Mouse (Mus musculus) CH12F3 (cell line): ENCODE data around the gene Galnt9.

Experiments used
- in situ Hi-C: fragments of 300-500 bp; cut with MboI; formaldehyde crosslinking; loops from 2 replicates; pipeline ENCODE4 v1.14.3; 2020; ENCODE audit warnings: low sequenced_read_pairs

The Galnt9 gene

GRCm38 (mm10) chr5:110627351-110627750 is 83.2 kb downstream of the Galnt9 start:
- in situ Hi-C loops: loop anchor here (25.0 kb wide), 1 partner anchor 265 kb away; no protein-coding TSS in a partner anchor

DNA sequence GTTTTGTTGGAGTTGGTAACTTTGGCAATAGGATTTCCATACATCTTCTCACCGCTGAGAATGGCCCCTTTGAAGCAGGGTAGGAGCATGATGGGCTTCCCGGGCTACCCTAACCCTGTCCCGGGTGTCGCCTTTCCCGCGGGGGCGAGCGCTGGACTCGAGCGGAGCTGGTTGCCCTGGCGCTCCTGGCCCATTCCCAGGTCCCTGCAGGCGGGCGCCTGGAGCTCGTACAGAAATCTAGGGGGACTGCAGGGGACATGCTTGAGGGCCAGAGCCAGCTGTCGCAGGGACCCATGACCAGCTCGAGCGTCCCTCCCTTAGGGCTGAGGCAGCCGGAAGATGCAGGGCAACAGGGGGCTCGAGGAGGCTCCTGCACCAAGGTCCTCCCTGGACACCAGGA is 84.0 kb downstream of the Galnt9 start:
- in situ Hi-C loops: loop anchor here (25.0 kb wide), 1 partner anchor 266 kb away; no protein-coding TSS in a partner anchor

DNA sequence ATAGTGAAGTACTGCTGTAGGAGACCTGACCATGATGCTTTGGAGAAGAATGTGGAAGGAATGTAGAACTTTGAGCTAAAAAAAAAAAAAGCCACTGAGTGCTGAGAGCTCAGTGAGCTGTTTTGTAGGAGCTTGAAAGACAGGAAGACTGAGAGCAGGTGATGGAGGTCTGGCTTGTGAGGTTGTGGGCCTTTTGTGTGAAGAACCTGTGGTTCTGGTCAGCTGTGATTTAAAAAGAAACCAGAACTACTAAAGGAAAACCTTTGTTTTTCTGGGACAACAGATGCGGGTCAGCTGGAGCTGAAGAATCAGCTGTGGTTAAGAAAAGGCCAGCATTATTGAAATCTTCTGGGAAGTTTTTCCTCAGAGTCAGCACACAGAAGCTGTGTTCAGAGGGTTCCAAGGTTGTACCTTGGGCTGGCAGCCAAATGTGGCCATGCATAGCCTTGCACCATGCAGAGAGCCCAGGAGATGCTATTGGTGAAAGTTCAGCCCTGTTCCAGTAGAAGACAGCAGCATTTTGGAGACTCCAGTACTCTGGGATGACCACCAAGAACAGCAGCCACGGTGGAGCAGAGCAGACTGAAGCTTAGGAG is 85.5 kb downstream of the Galnt9 start:
- in situ Hi-C loops: loop anchor here (5.0 to 25.0 kb wide), 2 partner anchors 127 to 267 kb away; no protein-coding TSS in a partner anchor

DNA sequence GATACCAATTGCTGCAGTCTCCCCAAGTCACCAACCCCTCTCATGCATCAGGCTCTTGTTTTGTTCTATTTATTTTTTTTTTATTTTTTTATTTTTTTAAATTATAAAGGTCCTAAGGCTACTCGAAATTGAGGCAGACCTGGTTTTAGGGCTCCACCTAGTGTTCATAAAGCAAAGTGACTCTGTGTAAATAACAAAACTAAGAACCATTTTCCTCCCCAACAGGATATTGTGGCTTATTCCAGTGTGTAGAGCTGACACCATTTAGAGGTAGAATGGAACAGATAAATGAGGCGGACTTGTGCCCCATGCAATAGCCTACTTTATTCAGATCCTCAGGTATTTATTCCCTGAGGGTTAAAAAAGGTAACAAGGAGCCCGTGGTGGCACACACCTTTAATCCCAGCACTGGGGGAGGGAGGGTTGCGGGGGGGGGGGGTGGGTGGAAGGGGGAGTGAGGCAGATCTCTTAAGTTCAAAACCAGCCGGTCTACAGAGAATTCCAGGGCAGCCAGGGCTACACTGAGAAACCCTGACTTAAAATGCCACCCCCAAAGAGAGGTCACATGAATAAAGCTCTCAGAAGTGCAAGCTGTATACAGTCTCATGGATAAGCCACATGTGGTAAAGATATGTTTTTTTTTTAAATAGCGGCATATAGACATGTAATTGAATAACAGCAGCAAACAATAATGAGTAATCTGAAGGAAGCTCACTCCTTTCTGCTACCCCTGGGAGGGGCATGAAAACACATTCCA is 92.0 kb downstream of the Galnt9 start:
- in situ Hi-C loops: loop anchor here (25.0 kb wide), 1 partner anchor 274 kb away; no protein-coding TSS in a partner anchor

- in situ Hi-C loops: loop anchor here (25.0 kb wide), 1 partner anchor 276 kb away; no protein-coding TSS in a partner anchor
Observed at GRCm38 (mm10) chr5:110638306-110639074, 94.3 kb downstream of the Galnt9 start.

GRCm38 (mm10) chr5:110639459-110639858 is 95.3 kb downstream of the Galnt9 start:
- in situ Hi-C loops: loop anchor here (25.0 kb wide), 1 partner anchor 277 kb away; no protein-coding TSS in a partner anchor

- in situ Hi-C loops: loop anchor here (25.0 kb wide), 1 partner anchor 284 kb away; no protein-coding TSS in a partner anchor
Observed at GRCm38 (mm10) chr5:110646377-110646776, 102.2 kb downstream of the Galnt9 start.

- in situ Hi-C loops: no loop called here
Observed at GRCm38 (mm10) chr5:110652719-110653648, 108.8 kb downstream of the Galnt9 start, which contains the start of the genes Noc4l and Ddx51. Noc4l (minus strand) TSS chr5:110653417. Ddx51 (plus strand) TSS chr5:110653451.

DNA sequence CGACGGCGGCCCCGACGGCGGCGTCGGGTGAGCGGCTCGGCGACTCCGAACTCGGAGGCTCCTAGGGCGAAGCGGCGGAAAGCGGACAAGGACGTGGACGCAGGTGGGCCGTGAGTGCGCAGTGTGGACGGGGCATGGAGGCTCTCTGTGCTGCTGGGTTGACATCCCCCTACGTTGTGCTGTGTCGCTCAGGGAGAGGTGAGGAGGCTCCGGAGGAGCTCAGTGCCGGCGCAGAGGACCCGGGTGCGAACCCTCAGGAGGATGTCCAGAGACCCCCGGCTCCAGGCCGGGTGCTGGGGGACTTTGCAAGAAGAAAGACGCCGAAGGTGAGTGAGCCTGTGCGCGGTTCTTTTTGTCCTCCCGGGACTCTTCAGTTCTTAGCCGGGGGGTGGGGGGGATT is 109.5 kb downstream of the Galnt9 start:
- in situ Hi-C loops: no loop called here

GRCm38 (mm10) chr5:110659682-110660081 is 115.5 kb downstream of the Galnt9 start:
- in situ Hi-C loops: no loop called here

DNA sequence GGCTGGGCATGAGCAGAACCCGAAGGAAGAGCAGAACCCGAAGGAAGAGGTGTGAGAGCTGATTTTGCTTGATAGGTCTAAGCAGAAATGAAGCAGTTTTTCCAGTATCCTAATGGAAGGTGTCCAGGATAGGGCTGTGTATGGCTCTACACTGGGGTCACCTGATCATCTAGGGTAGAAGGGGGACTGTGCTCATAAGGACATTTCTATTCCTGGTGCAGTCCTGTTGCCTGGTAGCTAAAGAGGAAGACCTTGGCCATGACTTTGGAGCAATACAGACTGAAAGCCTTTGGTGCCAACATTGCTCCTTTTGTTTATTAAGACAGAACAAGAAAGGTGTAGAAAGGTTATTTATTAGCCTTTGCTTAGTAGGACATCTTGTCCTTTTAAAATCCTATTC is 119.9 kb downstream of the Galnt9 start:
- in situ Hi-C loops: no loop called here

GRCm38 (mm10) chr5:110664750-110665269 is 120.7 kb downstream of the Galnt9 start:
- in situ Hi-C loops: no loop called here

DNA sequence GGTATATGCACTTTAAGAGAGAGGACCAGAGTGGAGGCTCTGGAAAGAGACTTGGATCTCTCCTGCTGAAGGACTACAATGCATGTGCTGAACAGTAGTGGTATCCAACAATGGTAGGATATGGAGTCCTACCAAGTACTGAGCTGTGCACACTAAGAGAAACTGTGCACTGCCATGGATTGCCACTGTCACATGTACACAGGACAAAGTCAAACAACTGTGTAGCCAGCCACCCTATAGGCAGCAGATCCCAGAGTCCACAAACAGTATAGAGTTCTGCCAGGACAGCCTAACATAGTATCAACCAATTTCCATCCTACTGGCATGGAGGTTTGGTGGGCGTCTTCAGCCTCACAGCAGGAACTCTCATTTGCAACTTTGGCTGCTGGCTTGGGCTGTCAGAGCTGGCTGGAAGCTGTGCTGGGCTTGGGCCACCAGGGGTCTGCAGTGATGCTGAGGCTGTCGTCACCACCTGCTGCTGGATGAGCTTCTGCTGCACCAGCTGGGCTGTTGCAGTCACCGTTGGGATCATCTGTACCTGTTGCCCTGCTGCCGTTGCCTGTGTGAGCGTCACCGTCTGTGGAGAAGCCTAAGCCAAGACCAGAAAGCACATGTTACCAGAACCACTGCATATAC is 121.4 kb downstream of the Galnt9 start:
- in situ Hi-C loops: no loop called here
